Mouse (Mus musculus): ENCODE results near the gene Pfkfb4.

DNA sequence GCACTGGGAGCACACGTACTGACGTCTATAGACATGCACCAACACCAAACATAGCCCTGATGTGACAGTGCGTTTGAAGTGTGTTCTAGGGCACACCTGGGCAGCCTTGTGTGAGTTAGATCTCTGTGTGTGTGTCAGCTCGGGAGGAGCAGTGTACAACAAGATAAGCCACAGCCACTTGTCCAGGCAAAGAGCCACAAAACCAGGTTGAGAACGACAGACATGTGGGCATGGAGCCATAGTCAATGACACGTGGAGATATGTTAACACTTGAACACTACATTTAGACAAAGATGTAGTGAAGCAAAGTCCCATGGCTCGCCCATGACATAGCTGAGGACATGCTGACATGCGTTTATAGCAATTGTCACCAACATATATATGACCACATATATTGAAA lies 21.0 kb upstream of the Pfkfb4 start:
- TF ChIP-seq CTCF (IDR thresholded peaks at IDR 0.05; ENCODE audit: low read depth, low read length) = no peak
- TF ChIP-seq POLR2A (IDR thresholded peaks at IDR 0.05; ENCODE audit: borderline replicate concordance, low read depth, low read length) = no peak
